Mouse (Mus musculus): ENCODE data around the gene Lsr. TPM values are rescaled to one million over a fixed set of nuclear protein-coding genes. Genes with fewer than 3 reads are reported as not detected.

Gene Lsr
- polyA plus RNA-seq, 1 experiment from 2014 or later: 88.3 TPM

DNA sequence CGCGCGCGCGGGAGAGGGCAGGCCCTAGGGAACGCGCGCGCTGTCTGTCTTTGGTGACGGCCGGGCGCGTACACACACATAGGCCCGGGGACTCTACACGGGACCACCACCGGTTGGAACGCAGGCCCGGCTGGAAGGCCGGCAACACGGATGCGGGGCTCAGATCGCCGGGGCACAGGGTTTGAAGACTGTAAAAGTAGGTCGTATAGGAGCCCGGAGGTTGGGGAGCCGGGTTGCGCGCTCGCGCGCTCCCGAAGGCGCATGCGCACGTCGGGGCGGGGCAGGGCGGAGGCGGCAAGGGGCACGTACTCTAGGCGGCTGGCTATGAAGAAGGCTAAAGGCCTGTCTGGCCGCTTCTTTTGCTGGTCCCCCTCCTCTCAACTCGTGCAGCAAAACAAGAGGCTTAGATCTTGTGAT lies 15.9 kb downstream of the Lsr start:
- no peaks in the 10 kb centered on the region for H3K27me3 ChIP-seq (ENCODE audit: control insufficient read depth, insufficient read depth, low read depth, low read length)
- WGBS: under 1% methylated on average over 43 of the region's 43 CpGs
- peaks cover 10% of the 10 kb centered on the region for H3K4me1 ChIP-seq (replicated peaks; ENCODE audit: control insufficient read depth, insufficient read depth, low read length)
- H3K4me2 ChIP-seq (ENCODE audit: low read depth, low read length): peak overlapping the region; percentile 88
- peak overlapping the region; percentile 98 for H3K27ac ChIP-seq (ENCODE audit: low read length)
- peak overlapping the region; percentile 81 for H3K4me3 ChIP-seq (ENCODE audit: low read length)
- ATAC-seq (ENCODE audit: low read depth): peak; percentile 65
- peaks cover 24% of the 10 kb centered on the region for H3K36me3 ChIP-seq (ENCODE audit: control insufficient read depth, insufficient read depth, low read length)
- H3K9me3 ChIP-seq (ENCODE audit: control insufficient read depth, low read length): no peaks in the 10 kb centered on the region
- peak overlapping the region; percentile 98 for H3K9ac ChIP-seq (ENCODE audit: low read length)

GRCm38 (mm10) chr7:30956756-30957366 lies 16.4 kb downstream of the Lsr start, which contains the start of gene Usf2:
Gene Usf2 (minus strand): TSS chr7:30956803.
- peak within 1 kb of the TSS; percentile 98 for H3K9ac ChIP-seq (ENCODE audit: low read length)
- 3% methylated on average over 12 of the region's 82 CpGs for WGBS
- peak within 1 kb of the TSS; percentile 88 for H3K4me2 ChIP-seq (ENCODE audit: low read depth, low read length)
- no peaks in the 10 kb centered on the region for H3K27me3 ChIP-seq (ENCODE audit: control insufficient read depth, insufficient read depth, low read depth, low read length)
- peak within 1 kb of the TSS; percentile 81 for H3K4me3 ChIP-seq (ENCODE audit: low read length)
- no peaks in the 10 kb centered on the region for H3K9me3 ChIP-seq (ENCODE audit: control insufficient read depth, low read length)
- peak within 1 kb of the TSS; percentile 98 for H3K27ac ChIP-seq (ENCODE audit: low read length)
- ATAC-seq (ENCODE audit: low read depth): peak; percentile 64
- H3K36me3 ChIP-seq (ENCODE audit: control insufficient read depth, insufficient read depth, low read length): peaks cover 28% of the 10 kb centered on the region
- H3K4me1 ChIP-seq (replicated peaks; ENCODE audit: control insufficient read depth, insufficient read depth, low read length): peaks cover 10% of the 10 kb centered on the region

- Histone ChIP-seq H3K9me3 (ENCODE audit: control insufficient read depth, low read length) (no peaks in the 10 kb centered on the region), H3K27me3 (ENCODE audit: control insufficient read depth, insufficient read depth, low read depth, low read length) (no peaks in the 10 kb centered on the region), H3K27ac (ENCODE audit: low read length) (peak overlapping the region; percentile 98), H3K9ac (ENCODE audit: low read length) (peak overlapping the region; percentile 98), H3K36me3 (ENCODE audit: control insufficient read depth, insufficient read depth, low read length) (peaks cover 30% of the 10 kb centered on the region), H3K4me3 (ENCODE audit: low read length) (peak overlapping the region; percentile 81), H3K4me2 (ENCODE audit: low read depth, low read length) (peak overlapping the region; percentile 88), H3K4me1 (replicated peaks; ENCODE audit: control insufficient read depth, insufficient read depth, low read length) (peaks cover 10% of the 10 kb centered on the region)
- peak; percentile 41 for ATAC-seq (ENCODE audit: low read depth)
- WGBS: 0% methylated on average over 4 of the region's 49 CpGs
Observed at GRCm38 (mm10) chr7:30956357-30956751, 16.9 kb downstream of the Lsr start.

- Histone ChIP-seq H3K4me3 (ENCODE audit: low read length) (peak overlapping the region; percentile 81), H3K27ac (ENCODE audit: low read length) (peak overlapping the region; percentile 98), H3K4me1 (replicated peaks; ENCODE audit: control insufficient read depth, insufficient read depth, low read length) (peaks cover 10% of the 10 kb centered on the region), H3K27me3 (ENCODE audit: control insufficient read depth, insufficient read depth, low read depth, low read length) (no peaks in the 10 kb centered on the region), H3K9ac (ENCODE audit: low read length) (peak overlapping the region; percentile 98), H3K36me3 (ENCODE audit: control insufficient read depth, insufficient read depth, low read length) (peaks cover 33% of the 10 kb centered on the region), H3K4me2 (ENCODE audit: low read depth, low read length) (peak overlapping the region; percentile 88), H3K9me3 (ENCODE audit: control insufficient read depth, low read length) (no peaks in the 10 kb centered on the region)
- under 1% methylated on average over 35 of the region's 64 CpGs for WGBS
- ATAC-seq (ENCODE audit: low read depth): peak; percentile 79
Observed at GRCm38 (mm10) chr7:30955584-30956356, 17.5 kb downstream of the Lsr start.

- Histone ChIP-seq H3K4me2 (ENCODE audit: low read depth, low read length) (peak overlapping the region; percentile 88), H3K36me3 (ENCODE audit: control insufficient read depth, insufficient read depth, low read length) (peaks cover 38% of the 10 kb centered on the region), H3K4me1 (replicated peaks; ENCODE audit: control insufficient read depth, insufficient read depth, low read length) (peaks cover 10% of the 10 kb centered on the region), H3K9me3 (ENCODE audit: control insufficient read depth, low read length) (no peaks in the 10 kb centered on the region), H3K27me3 (ENCODE audit: control insufficient read depth, insufficient read depth, low read depth, low read length) (no peaks in the 10 kb centered on the region), H3K9ac (ENCODE audit: low read length) (no peak overlapping the region), H3K4me3 (ENCODE audit: low read length) (peak overlapping the region; percentile 81), H3K27ac (ENCODE audit: low read length) (no peak overlapping the region)
- no peak for ATAC-seq (ENCODE audit: low read depth)
- 81% methylated on average over 12 of the region's 12 CpGs for WGBS
Observed at GRCm38 (mm10) chr7:30954971-30955520, 18.2 kb downstream of the Lsr start.

GRCm38 (mm10) chr7:30954036-30954435 lies 19.2 kb downstream of the Lsr start:
- Histone ChIP-seq H3K4me3 (ENCODE audit: low read length) (no peak overlapping the region), H3K36me3 (ENCODE audit: control insufficient read depth, insufficient read depth, low read length) (peaks cover 43% of the 10 kb centered on the region)

GRCm38 (mm10) chr7:30953459-30953858 lies 19.8 kb downstream of the Lsr start:
- Histone ChIP-seq H3K36me3 (ENCODE audit: control insufficient read depth, insufficient read depth, low read length) (peaks cover 43% of the 10 kb centered on the region), H3K9me3 (ENCODE audit: control insufficient read depth, low read length) (no peaks in the 10 kb centered on the region), H3K9ac (ENCODE audit: low read length) (no peak overlapping the region), H3K27me3 (ENCODE audit: control insufficient read depth, insufficient read depth, low read depth, low read length) (no peaks in the 10 kb centered on the region), H3K27ac (ENCODE audit: low read length) (no peak overlapping the region), H3K4me3 (ENCODE audit: low read length) (no peak overlapping the region), H3K4me2 (ENCODE audit: low read depth, low read length) (no peak overlapping the region), H3K4me1 (replicated peaks; ENCODE audit: control insufficient read depth, insufficient read depth, low read length) (peaks cover 10% of the 10 kb centered on the region)
- no peak for ATAC-seq (ENCODE audit: low read depth)
- 81% methylated on average over 6 of the region's 6 CpGs for WGBS

More at GRCm38 (mm10) chr7:30954036-30954435, 19.2 kb downstream of the Lsr start:
- H3K9me3 ChIP-seq (ENCODE audit: control insufficient read depth, low read length): no peaks in the 10 kb centered on the region
- 75% methylated on average over 3 of the region's 3 CpGs for WGBS
- ATAC-seq (ENCODE audit: low read depth): no peak
- H3K4me1 ChIP-seq (replicated peaks; ENCODE audit: control insufficient read depth, insufficient read depth, low read length): peaks cover 10% of the 10 kb centered on the region
- H3K9ac ChIP-seq (ENCODE audit: low read length): no peak overlapping the region
- no peak overlapping the region for H3K27ac ChIP-seq (ENCODE audit: low read length)
- no peak overlapping the region for H3K4me2 ChIP-seq (ENCODE audit: low read depth, low read length)
- H3K27me3 ChIP-seq (ENCODE audit: control insufficient read depth, insufficient read depth, low read depth, low read length): no peaks in the 10 kb centered on the region

DNA sequence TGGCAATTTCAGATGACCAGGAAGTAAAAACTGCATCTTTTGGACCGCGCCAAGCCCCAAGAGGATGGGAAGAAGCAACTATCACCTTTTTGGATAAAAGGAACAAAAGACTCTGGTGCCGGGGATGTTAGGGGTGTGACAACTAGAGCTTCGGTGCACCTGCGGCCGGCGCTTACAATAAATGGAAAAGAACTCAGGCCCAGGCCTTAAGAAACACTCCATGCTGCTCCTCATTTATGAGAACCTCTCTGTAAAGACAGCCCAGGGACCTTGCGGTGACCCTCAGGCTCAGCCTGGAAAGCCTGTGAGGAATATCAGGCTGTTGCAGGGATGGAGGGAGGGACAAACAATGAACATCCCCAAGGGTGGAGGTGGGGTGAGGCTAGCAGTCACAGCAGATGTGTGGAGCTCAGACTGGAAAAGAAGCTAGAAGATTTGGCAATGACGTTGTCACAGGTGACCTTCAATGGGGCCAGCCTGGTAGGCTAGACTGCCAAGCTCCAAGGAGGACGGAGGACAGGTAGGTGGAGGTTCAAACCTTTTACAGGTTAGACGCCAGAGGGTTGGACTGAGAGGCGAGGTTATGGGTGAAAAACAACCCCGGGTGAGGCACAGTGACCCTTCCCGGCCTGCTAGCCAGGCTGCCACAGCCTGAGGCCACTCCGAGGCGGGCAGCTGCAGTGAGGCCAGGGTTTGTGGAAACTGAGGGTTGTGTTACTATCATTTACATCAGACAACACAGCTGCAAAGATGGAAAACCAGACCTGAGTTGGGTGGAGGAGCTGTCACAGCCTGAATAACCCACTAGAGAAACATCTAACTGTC lies 20.6 kb downstream of the Lsr start:
- no peak overlapping the region for H3K4me2 ChIP-seq (ENCODE audit: low read depth, low read length)
- no peak overlapping the region for H3K27ac ChIP-seq (ENCODE audit: low read length)
- WGBS: 93% methylated on average over 16 of the region's 16 CpGs
- H3K4me1 ChIP-seq (replicated peaks; ENCODE audit: control insufficient read depth, insufficient read depth, low read length): peaks cover 7% of the 10 kb centered on the region
- no peak overlapping the region for H3K4me3 ChIP-seq (ENCODE audit: low read length)
- no peak for ATAC-seq (ENCODE audit: low read depth)
- H3K9ac ChIP-seq (ENCODE audit: low read length): no peak overlapping the region
- H3K9me3 ChIP-seq (ENCODE audit: control insufficient read depth, low read length): no peaks in the 10 kb centered on the region
- H3K36me3 ChIP-seq (ENCODE audit: control insufficient read depth, insufficient read depth, low read length): peaks cover 43% of the 10 kb centered on the region
- H3K27me3 ChIP-seq (ENCODE audit: control insufficient read depth, insufficient read depth, low read depth, low read length): no peaks in the 10 kb centered on the region
